Mouse (Mus musculus): ENCODE data around the gene Chd4. TPM values are rescaled to one million over a fixed set of nuclear protein-coding genes. Genes with fewer than 3 reads are reported as not detected.

Gene Chd4
- polyA plus RNA-seq, 1 experiment from 2014 or later = 102 TPM

DNA sequence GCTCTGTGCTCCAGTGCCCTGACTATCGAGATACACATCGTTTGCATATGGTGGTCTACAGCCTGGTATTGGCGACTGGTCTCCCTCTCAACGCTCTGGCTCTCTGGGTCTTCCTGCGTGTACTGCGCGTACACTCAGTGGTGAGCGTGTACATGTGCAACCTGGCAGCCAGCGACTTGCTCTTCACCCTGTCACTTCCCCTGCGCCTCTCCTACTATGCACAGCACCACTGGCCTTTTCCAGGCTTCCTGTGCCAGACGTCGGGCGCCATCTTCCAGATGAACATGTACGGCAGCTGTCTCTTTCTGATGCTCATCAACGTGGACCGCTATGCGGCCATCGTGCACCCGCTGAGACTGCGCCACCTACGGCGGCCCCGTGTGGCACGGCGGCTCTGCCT lies 14.4 kb upstream of the Chd4 start:
- Histone ChIP-seq H3K9me3 (no peaks in the 10 kb centered on the region), H3K27ac (replicated peaks) (peak overlapping the region; percentile 88), H3K4me1 (peaks cover 22% of the 10 kb centered on the region), H3K27me3 (replicated peaks; ENCODE audit: low read depth, poor library complexity, severe bottlenecking) (peaks cover 24% of the 10 kb centered on the region), H3K4me3 (peak overlapping the region; percentile 64), H3K36me3 (replicated peaks) (no peaks in the 10 kb centered on the region)
- WGBS = 27% methylated on average over 25 of the region's 25 CpGs
- DNase-seq (ENCODE audit: low spot score) = no peak

GRCm38 (mm10) chr6:125081797-125082560 lies 13.8 kb upstream of the Chd4 start:
- WGBS = 21% methylated on average over 45 of the region's 45 CpGs
- Histone ChIP-seq H3K27ac (replicated peaks) (peak overlapping the region; percentile 88), H3K9me3 (no peaks in the 10 kb centered on the region), H3K36me3 (replicated peaks) (no peaks in the 10 kb centered on the region), H3K4me1 (peaks cover 22% of the 10 kb centered on the region), H3K4me3 (peak overlapping the region; percentile 64), H3K27me3 (replicated peaks; ENCODE audit: low read depth, poor library complexity, severe bottlenecking) (peaks cover 24% of the 10 kb centered on the region)
- DNase-seq (ENCODE audit: low spot score) = peak; percentile 94

DNA sequence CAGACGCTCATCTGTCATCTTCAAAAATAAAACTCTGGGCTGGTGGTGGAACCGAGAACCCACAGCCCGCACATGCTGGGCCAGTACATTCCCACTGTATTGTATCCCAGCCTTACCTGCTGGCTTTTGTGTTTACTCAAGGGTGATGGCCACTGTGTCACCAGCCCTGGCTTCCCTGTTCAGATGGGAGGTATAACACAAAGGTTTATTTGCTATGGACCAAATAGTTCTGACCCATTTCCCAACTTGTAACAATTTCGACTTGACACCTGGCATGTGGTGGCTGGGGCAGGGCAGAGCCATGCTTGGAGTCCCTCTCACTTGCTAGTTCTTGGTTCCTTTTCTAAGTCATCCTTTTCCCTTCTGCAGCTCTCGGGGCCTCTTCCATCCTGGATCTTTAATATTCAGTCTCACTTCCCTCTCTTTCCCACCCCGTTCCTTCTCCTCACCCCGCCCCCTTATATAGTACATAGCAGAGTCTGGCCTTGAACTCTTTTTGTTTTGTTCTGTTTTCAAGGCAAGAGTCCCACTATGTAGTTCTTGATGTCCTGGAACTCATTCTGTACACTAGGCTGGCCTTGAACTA lies 12.9 kb upstream of the Chd4 start:
- Histone ChIP-seq H3K4me1 (peaks cover 24% of the 10 kb centered on the region), H3K36me3 (replicated peaks) (no peaks in the 10 kb centered on the region), H3K9me3 (no peaks in the 10 kb centered on the region), H3K4me3 (no peak overlapping the region), H3K27me3 (replicated peaks; ENCODE audit: low read depth, poor library complexity, severe bottlenecking) (peaks cover 24% of the 10 kb centered on the region), H3K27ac (replicated peaks) (no peak overlapping the region)
- no peak for DNase-seq (ENCODE audit: low spot score)
- 92% methylated on average over 7 of the region's 7 CpGs for WGBS

GRCm38 (mm10) chr6:125084424-125084823 lies 11.4 kb upstream of the Chd4 start:
- Histone ChIP-seq H3K27me3 (replicated peaks; ENCODE audit: low read depth, poor library complexity, severe bottlenecking) (peaks cover 24% of the 10 kb centered on the region), H3K4me1 (peaks cover 39% of the 10 kb centered on the region), H3K36me3 (replicated peaks) (no peaks in the 10 kb centered on the region), H3K27ac (replicated peaks) (0 out of 2 replicates have a peak overlapping the region, but pooled peaks have one; percentile 0), H3K4me3 (no peak overlapping the region), H3K9me3 (no peaks in the 10 kb centered on the region)
- WGBS = 5% methylated on average over 4 of the region's 4 CpGs
- peak; percentile 71 for DNase-seq (ENCODE audit: low spot score)

DNA sequence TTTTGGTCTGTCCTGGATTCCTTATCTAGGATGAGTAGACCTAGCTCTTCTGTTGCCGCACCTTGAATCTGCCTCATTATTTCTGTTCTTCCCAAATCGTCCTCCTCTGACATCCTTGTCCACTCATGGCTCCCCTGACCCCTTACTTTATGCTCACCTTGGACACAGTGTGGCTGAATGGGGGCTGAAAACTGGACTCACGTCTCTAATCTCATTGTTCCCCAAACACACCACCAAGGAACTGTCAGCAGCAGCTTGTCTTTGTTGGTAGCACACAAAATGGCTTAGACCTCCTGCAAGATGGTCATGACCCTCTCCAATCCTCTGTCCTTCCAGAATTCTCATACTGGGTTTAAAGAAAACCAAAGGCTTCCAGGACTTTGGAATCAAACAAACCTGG lies 7.8 kb upstream of the Chd4 start:
- WGBS = 81% methylated on average over 3 of the region's 3 CpGs
- H3K4me3 ChIP-seq = 0 out of 2 replicates have a peak overlapping the region, but pooled peaks have one; percentile 46
- H3K27me3 ChIP-seq (replicated peaks; ENCODE audit: low read depth, poor library complexity, severe bottlenecking) = 0 out of 2 replicates have a peak, but pooled peaks cover 6% of the 10 kb centered on the region
- H3K27ac ChIP-seq (replicated peaks) = peak overlapping the region; percentile 94
- no peaks in the 10 kb centered on the region for H3K36me3 ChIP-seq (replicated peaks)
- peaks cover 41% of the 10 kb centered on the region for H3K4me1 ChIP-seq
- no peak for DNase-seq (ENCODE audit: low spot score)
- no peaks in the 10 kb centered on the region for H3K9me3 ChIP-seq

GRCm38 (mm10) chr6:125088561-125089321 lies 7.0 kb upstream of the Chd4 start:
- DNase-seq (ENCODE audit: low spot score) = peak; percentile 92
- Histone ChIP-seq H3K27me3 (replicated peaks; ENCODE audit: low read depth, poor library complexity, severe bottlenecking) (no peaks in the 10 kb centered on the region), H3K27ac (replicated peaks) (peak overlapping the region; percentile 94), H3K4me3 (peak overlapping the region; percentile 46), H3K36me3 (replicated peaks) (no peaks in the 10 kb centered on the region), H3K4me1 (peaks cover 38% of the 10 kb centered on the region), H3K9me3 (no peaks in the 10 kb centered on the region)
- 3% methylated on average over 20 of the region's 20 CpGs for WGBS

GRCm38 (mm10) chr6:125089521-125090321 lies 6.1 kb upstream of the Chd4 start:
- DNase-seq (ENCODE audit: low spot score) = peak; percentile 85
- Histone ChIP-seq H3K4me1 (peaks cover 32% of the 10 kb centered on the region), H3K9me3 (no peaks in the 10 kb centered on the region), H3K36me3 (replicated peaks) (no peaks in the 10 kb centered on the region), H3K27ac (replicated peaks) (peak overlapping the region; percentile 94), H3K27me3 (replicated peaks; ENCODE audit: low read depth, poor library complexity, severe bottlenecking) (no peaks in the 10 kb centered on the region), H3K4me3 (peak overlapping the region; percentile 46)
- 3% methylated on average over 15 of the region's 15 CpGs for WGBS

- Histone ChIP-seq H3K27me3 (replicated peaks; ENCODE audit: low read depth, poor library complexity, severe bottlenecking) (no peaks in the 10 kb centered on the region), H3K9me3 (no peaks in the 10 kb centered on the region), H3K36me3 (replicated peaks) (no peaks in the 10 kb centered on the region), H3K4me1 (peaks cover 37% of the 10 kb centered on the region), H3K4me3 (peak overlapping the region; percentile 46), H3K27ac (replicated peaks) (peak overlapping the region; percentile 94)
- DNase-seq (ENCODE audit: low spot score) = no peak
- WGBS = 57% methylated on average over 10 of the region's 10 CpGs
These were observed 5.3 kb upstream of the Chd4 start for GRCm38 (mm10) chr6:125090341-125091085.

DNA sequence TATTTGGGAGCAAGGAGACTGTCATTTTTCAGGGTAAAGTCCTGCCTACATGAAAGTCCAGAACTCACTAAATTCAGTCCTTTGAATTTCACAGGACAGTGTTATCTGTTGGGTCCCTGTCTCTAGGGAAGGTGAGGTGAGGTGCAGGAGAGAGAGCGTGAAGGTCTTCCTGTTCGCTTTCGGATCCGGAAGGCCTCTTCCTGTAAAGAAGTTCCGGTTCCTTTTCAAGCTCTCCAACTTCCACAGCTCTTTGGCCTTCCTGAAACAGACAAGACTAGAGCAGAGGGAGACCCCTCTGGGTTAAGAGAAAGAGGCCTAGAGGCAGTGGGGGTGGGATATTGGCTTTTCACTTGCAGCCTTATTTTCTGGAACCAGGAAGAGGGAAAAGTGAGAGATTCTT lies 3.4 kb upstream of the Chd4 start:
- H3K36me3 ChIP-seq (replicated peaks) = 0 out of 2 replicates have a peak, but pooled peaks cover 4% of the 10 kb centered on the region
- 87% methylated on average over 5 of the region's 5 CpGs for WGBS
- no peaks in the 10 kb centered on the region for H3K9me3 ChIP-seq
- peaks cover 51% of the 10 kb centered on the region for H3K4me1 ChIP-seq
- H3K27ac ChIP-seq (replicated peaks) = no peak overlapping the region
- H3K27me3 ChIP-seq (replicated peaks; ENCODE audit: low read depth, poor library complexity, severe bottlenecking) = no peaks in the 10 kb centered on the region
- no peak for DNase-seq (ENCODE audit: low spot score)
- H3K4me3 ChIP-seq = no peak overlapping the region

DNA sequence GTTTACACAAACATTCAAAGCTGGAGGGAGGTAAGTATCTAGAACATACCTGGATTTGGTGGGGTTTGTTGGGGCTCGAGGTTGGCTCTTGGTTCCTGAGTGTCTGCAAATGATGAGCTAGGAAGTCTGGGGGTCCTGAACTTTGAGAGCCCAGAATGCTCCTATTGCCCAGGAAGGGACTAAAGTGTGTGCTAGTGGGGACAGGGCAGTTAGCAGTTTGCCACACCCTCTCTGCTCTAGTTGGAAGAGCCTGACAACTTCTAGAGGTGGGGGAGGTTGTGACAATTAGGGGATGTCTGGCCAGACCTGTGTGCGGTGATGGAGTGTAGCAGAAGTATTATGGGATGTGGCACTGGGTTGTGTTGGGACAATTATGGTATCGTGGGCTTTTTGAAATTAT lies 938 bp upstream of the Chd4 start:
- 70% methylated on average over 3 of the region's 3 CpGs for WGBS
- Histone ChIP-seq H3K36me3 (replicated peaks) (peaks cover 27% of the 10 kb centered on the region), H3K4me1 (peaks cover 55% of the 10 kb centered on the region), H3K27me3 (replicated peaks; ENCODE audit: low read depth, poor library complexity, severe bottlenecking) (no peaks in the 10 kb centered on the region), H3K4me3 (peak overlapping the region; percentile 100; the same call in 1 of the 2 replicates), H3K27ac (replicated peaks) (peak overlapping the region; percentile 96; the same call in 1 of the 2 replicates), H3K9me3 (no peaks in the 10 kb centered on the region)
- DNase-seq (ENCODE audit: low spot score) = no peak

DNA sequence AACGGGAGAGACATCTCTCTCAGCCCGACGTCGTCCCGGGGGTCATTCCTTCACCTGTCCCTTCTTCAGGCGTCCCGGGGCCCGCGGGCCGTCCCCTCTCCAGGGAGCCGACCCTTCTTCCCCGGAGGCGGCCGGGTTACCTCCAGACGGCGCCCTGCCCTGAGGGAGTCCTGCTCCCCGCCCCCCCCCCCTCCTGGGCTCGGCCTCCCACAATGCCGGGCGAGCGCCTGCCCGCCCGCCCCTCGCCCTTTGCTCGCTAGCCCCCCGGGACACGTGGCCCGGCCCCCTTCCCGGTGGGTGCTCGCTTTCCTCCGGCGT lies 457 bp downstream of the Chd4 start:
- Histone ChIP-seq H3K36me3 (replicated peaks) (peaks cover 41% of the 10 kb centered on the region), H3K4me3 (peak overlapping the region; percentile 100), H3K27me3 (replicated peaks; ENCODE audit: low read depth, poor library complexity, severe bottlenecking) (no peaks in the 10 kb centered on the region), H3K9me3 (no peaks in the 10 kb centered on the region), H3K4me1 (peaks cover 55% of the 10 kb centered on the region), H3K27ac (replicated peaks) (peak overlapping the region; percentile 96)
- no peak for DNase-seq (ENCODE audit: low spot score)
- under 1% methylated on average over 27 of the region's 32 CpGs for WGBS
